Mouse (Mus musculus): ENCODE data around the gene Hoxa10.

Gene Hoxa10

GRCm38 (mm10) chr6:52263321-52263585, 22.6 kb upstream of the Hoxa10 start:
- DNase-seq (ENCODE audit: low spot score in 2 of 2), result no peak

GRCm38 (mm10) chr6:52262463-52263320, 22.0 kb upstream of the Hoxa10 start:
- DNase-seq (ENCODE audit: low spot score in 2 of 2), result no peak

GRCm38 (mm10) chr6:52261751-52262462, 21.3 kb upstream of the Hoxa10 start:
- DNase-seq (ENCODE audit: low spot score in 2 of 2), result no peak

GRCm38 (mm10) chr6:52260654-52261575, 20.3 kb upstream of the Hoxa10 start, which contains the start of gene Hoxa13:
Gene Hoxa13 (minus strand): TSS chr6:52260880.
- no peak for DNase-seq (ENCODE audit: low spot score in 2 of 2)

- DNase-seq (ENCODE audit: low spot score in 2 of 2), result no peak
Measured at GRCm38 (mm10) chr6:52259811-52260261, 19.2 kb upstream of the Hoxa10 start.

GRCm38 (mm10) chr6:52259081-52259790, 18.6 kb upstream of the Hoxa10 start:
- no peak for DNase-seq (ENCODE audit: low spot score in 2 of 2)

- DNase-seq (ENCODE audit: low spot score in 2 of 2), result peak in 1 of 2 experiments; percentile 69
Measured at GRCm38 (mm10) chr6:52256956-52257355, 16.3 kb upstream of the Hoxa10 start.

- DNase-seq (ENCODE audit: low spot score in 2 of 2), result no peak
Measured at GRCm38 (mm10) chr6:52253511-52254500, 13.2 kb upstream of the Hoxa10 start.

- no peak for DNase-seq (ENCODE audit: low spot score in 2 of 2)
Measured at GRCm38 (mm10) chr6:52252775-52253376, 12.2 kb upstream of the Hoxa10 start.

GRCm38 (mm10) chr6:52252016-52252774, 11.5 kb upstream of the Hoxa10 start:
- no peak for DNase-seq (ENCODE audit: low spot score in 2 of 2)

GRCm38 (mm10) chr6:52251177-52251879, 10.7 kb upstream of the Hoxa10 start:
- DNase-seq (ENCODE audit: low spot score in 2 of 2), result no peak

GRCm38 (mm10) chr6:52249826-52250225, 9.2 kb upstream of the Hoxa10 start:
- no peak for DNase-seq (ENCODE audit: low spot score in 2 of 2)

GRCm38 (mm10) chr6:52249415-52249738, 8.7 kb upstream of the Hoxa10 start:
- no peak for DNase-seq (ENCODE audit: low spot score in 2 of 2)

- no peak for DNase-seq (ENCODE audit: low spot score in 2 of 2)
Measured at GRCm38 (mm10) chr6:52248638-52249414, 8.2 kb upstream of the Hoxa10 start.

- DNase-seq (ENCODE audit: low spot score in 2 of 2), result no peak
Measured at GRCm38 (mm10) chr6:52247766-52248637, 7.3 kb upstream of the Hoxa10 start.

GRCm38 (mm10) chr6:52246916-52247315, 6.3 kb upstream of the Hoxa10 start:
- no peak for DNase-seq (ENCODE audit: low spot score in 2 of 2)

- no peak for DNase-seq (ENCODE audit: low spot score in 2 of 2)
Measured at GRCm38 (mm10) chr6:52246403-52246803, 5.7 kb upstream of the Hoxa10 start.
